Mouse (Mus musculus) brain, embryonic 14.5 days (tissue): Measurements from ENCODE around the gene Oit1.

Experiments
- CTCF ChIP-seq: fragments of 200-500 bp; IDR thresholded peaks from 2 replicates; pipeline ENCODE4 v1.5.1; 2012; ENCODE audit warnings: inconsistent platforms, mild to moderate bottlenecking, moderate library complexity, borderline replicate concordance; ENCODE audit not compliant: insufficient read depth, insufficient read length; ENCODE audit errors: extremely low read depth
- POLR2A ChIP-seq: fragments of 200-500 bp; IDR thresholded peaks from 2 replicates; pipeline ENCODE4 v1.6.1; 2012; ENCODE audit warnings: mild to moderate bottlenecking, inconsistent platforms, borderline replicate concordance; ENCODE audit not compliant: poor library complexity, insufficient read depth, insufficient read length, severe bottlenecking; ENCODE audit errors: extremely low read depth

DNA sequence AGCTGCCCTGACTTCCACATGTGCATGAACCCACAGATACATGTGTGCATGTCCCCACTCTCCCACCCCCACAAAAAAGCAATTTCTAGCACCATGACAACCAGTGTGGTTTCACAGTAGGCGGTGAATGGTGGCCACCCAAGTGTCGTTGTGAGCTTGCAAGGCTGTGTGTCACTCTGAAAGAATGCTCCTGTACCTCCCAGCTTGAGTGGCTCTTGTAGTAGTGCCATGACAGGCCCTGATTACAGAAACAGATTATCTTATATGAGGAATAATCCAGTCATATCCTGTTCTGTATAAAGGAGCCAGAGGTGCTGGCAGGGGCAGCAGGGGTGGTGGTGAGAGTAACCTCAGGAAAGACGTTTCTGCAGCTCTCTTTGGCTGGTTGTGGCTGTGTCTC is 40.1 kb upstream of the Oit1 start:
- TF ChIP-seq POLR2A (no peak), CTCF (no peak)
